Mouse (Mus musculus): ENCODE results near the gene Ifitm5. TPM values are rescaled to one million over a fixed set of nuclear protein-coding genes. Genes with fewer than 3 reads are reported as not detected.

The Ifitm5 gene
- polyA plus RNA-seq, 1 experiment from 2014 or later, result 2.4 TPM

DNA sequence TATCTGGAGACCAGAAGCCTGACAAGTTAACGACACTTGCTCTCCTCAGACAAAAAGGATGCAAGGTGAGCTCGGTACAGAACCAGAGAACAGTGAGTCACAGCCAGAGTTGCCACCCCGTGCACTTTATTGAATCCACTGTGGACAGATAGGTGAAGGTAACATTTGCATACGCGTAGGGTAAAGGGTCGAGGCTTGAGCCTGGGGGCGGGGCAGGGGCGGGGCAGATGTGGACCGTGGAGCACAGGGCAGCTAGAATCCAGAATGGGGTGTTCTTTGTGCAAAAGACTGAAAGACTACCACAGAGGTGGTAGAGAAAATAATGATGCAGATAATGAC, 4.6 kb upstream of the Ifitm5 start:
- no peaks in the 10 kb centered on the region for H3K27me3 ChIP-seq (replicated peaks; ENCODE audit: control insufficient read depth, insufficient read depth, low read length)
- peak overlapping the region; percentile 90 for H3K4me2 ChIP-seq (ENCODE audit: low read depth, low read length)
- peak; percentile 36 for ATAC-seq
- H3K27ac ChIP-seq (ENCODE audit: low read length), result peak overlapping the region; percentile 97
- peak overlapping the region; percentile 77 for H3K9ac ChIP-seq (ENCODE audit: low read depth, low read length)
- H3K4me3 ChIP-seq (ENCODE audit: low read length), result peak overlapping the region; percentile 63
- 4% methylated on average over 9 of the region's 9 CpGs for WGBS
- H3K36me3 ChIP-seq (ENCODE audit: control insufficient read depth, insufficient read depth, low read length), result 0 out of 2 replicates have a peak, but pooled peaks cover 3% of the 10 kb centered on the region
- H3K4me1 ChIP-seq (ENCODE audit: control insufficient read depth, insufficient read depth, low read length), result peaks cover 48% of the 10 kb centered on the region
- no peaks in the 10 kb centered on the region for H3K9me3 ChIP-seq (ENCODE audit: control insufficient read depth, low read length)

DNA sequence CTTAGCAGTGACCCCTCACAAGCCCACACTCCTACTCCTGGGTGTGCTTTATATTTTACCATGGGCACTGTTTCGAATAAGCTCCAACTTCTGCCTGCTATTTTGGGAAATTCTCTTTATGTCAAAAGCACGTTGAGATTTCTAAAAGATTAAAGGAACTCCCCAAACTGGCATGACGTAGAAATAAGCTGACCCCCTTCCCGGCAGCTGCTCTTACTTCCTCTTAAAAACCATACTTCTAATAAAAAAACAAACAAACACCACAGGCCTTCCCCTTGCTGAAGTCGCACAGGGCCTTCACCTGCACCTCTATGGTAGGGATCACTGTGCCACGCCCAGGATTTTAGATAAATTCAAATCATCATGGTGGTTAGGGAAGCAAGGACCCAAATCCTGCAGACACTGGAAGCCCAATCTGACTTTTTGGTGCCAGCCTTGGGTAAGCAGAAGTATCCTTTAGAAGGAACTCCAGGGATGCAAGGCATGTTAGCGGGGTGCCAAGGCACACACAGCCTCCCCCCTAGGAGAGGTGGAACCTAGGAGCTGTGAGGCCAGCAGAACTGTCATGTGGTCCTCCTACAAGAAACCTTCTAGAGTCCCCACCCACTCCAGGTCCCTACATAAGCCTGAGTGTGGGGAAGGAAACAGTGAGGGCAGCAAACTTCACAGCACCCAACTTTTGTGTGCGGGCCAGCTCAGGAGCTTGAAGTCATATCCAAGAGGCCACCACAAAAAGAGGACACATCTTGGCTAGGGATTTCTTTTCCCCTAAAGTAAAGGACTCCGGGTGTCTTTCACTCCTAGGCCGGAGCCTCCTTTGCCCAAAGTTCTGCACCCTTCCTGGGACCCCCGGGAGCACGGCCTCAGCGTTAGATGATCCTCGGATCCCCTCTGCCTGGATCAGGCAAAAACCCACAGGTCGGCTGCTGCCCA, 4.0 kb upstream of the Ifitm5 start:
- H3K36me3 ChIP-seq (ENCODE audit: control insufficient read depth, insufficient read depth, low read length), result 0 out of 2 replicates have a peak, but pooled peaks cover 6% of the 10 kb centered on the region
- peak overlapping the region; percentile 90 for H3K4me2 ChIP-seq (ENCODE audit: low read depth, low read length)
- peak overlapping the region; percentile 63 for H3K4me3 ChIP-seq (ENCODE audit: low read length)
- WGBS, result 45% methylated on average over 15 of the region's 15 CpGs
- no peak for ATAC-seq
- H3K9me3 ChIP-seq (ENCODE audit: control insufficient read depth, low read length), result no peaks in the 10 kb centered on the region
- peak overlapping the region; percentile 51 for H3K27ac ChIP-seq (ENCODE audit: low read length)
- H3K4me1 ChIP-seq (ENCODE audit: control insufficient read depth, insufficient read depth, low read length), result peaks cover 52% of the 10 kb centered on the region
- H3K9ac ChIP-seq (ENCODE audit: low read depth, low read length), result peak overlapping the region; percentile 77
- no peaks in the 10 kb centered on the region for H3K27me3 ChIP-seq (replicated peaks; ENCODE audit: control insufficient read depth, insufficient read depth, low read length)

DNA sequence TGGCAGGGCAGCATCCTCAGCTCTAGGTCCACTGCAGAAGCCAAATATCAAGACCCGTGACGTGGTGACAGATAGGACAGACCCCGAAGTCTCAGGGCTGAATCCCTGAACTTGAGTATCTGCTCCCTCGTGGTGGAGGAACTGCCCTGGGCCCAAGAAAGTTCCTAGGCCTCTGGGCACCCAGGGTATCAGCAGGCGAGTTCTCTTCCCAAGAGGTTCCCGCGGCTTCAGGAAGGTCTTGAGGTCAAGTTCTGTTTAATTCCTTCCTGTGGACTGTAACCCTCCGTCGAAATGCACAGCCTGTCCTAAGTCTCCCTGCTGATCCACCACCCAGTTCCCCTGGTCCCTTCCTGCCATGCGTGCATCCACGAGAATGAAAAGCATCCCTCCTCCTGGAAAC, 3.0 kb upstream of the Ifitm5 start:
- Histone ChIP-seq H3K27me3 (replicated peaks; ENCODE audit: control insufficient read depth, insufficient read depth, low read length) (no peaks in the 10 kb centered on the region), H3K9me3 (ENCODE audit: control insufficient read depth, low read length) (no peaks in the 10 kb centered on the region), H3K4me2 (ENCODE audit: low read depth, low read length) (peak overlapping the region; percentile 90), H3K4me3 (ENCODE audit: low read length) (peak overlapping the region; percentile 63; the same call in 1 of the 2 replicates), H3K4me1 (ENCODE audit: control insufficient read depth, insufficient read depth, low read length) (peaks cover 52% of the 10 kb centered on the region), H3K9ac (ENCODE audit: low read depth, low read length) (no peak overlapping the region), H3K27ac (ENCODE audit: low read length) (no peak overlapping the region), H3K36me3 (ENCODE audit: control insufficient read depth, insufficient read depth, low read length) (peaks cover 9% of the 10 kb centered on the region)
- 64% methylated on average over 11 of the region's 11 CpGs for WGBS
- ATAC-seq, result no peak

DNA sequence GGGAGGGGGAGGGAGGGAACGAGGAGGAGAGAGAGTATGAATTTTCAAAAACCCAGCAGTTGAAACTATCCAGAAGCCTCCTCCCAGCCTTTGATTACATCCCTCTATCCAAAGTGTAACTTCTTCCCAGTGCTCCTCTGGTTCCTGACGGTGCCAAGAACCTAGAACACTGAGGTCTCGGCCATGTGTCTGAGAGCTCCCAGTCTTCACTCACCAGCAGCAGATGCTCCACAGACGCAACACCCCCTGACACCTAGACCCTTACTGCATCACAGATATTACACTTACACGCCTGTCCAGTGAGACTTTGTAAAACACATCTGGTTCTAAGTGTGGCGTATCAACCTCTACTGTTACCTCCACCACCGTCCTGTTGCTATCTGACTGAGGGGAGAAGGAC, 2.4 kb upstream of the Ifitm5 start:
- Histone ChIP-seq H3K4me1 (ENCODE audit: control insufficient read depth, insufficient read depth, low read length) (peaks cover 52% of the 10 kb centered on the region), H3K27me3 (replicated peaks; ENCODE audit: control insufficient read depth, insufficient read depth, low read length) (no peaks in the 10 kb centered on the region), H3K9ac (ENCODE audit: low read depth, low read length) (no peak overlapping the region), H3K4me3 (ENCODE audit: low read length) (no peak overlapping the region), H3K4me2 (ENCODE audit: low read depth, low read length) (no peak overlapping the region), H3K36me3 (ENCODE audit: control insufficient read depth, insufficient read depth, low read length) (peaks cover 15% of the 10 kb centered on the region), H3K27ac (ENCODE audit: low read length) (no peak overlapping the region), H3K9me3 (ENCODE audit: control insufficient read depth, low read length) (no peaks in the 10 kb centered on the region)
- WGBS, result 64% methylated on average over 7 of the region's 7 CpGs
- no peak for ATAC-seq

DNA sequence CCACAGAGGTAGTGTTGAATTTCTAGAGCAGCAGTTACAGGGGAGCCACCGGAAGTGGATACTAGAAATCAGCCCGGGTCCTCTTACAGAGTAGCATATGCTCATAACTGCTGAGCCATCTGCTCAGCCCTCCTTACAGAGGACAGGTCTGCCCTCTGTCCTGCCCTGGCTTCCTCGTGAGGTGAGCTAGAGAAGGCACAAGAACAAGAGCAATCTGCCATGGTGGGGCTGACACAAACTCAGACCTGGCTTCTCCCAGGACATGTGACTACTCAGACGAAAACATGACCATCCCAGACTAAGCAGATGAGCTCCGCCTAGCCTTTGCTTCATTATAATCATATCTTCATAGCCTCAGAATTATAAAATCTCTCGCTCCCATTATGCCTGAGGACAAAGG, 1.7 kb upstream of the Ifitm5 start:
- Histone ChIP-seq H3K27ac (ENCODE audit: low read length) (no peak overlapping the region), H3K4me1 (ENCODE audit: control insufficient read depth, insufficient read depth, low read length) (peaks cover 47% of the 10 kb centered on the region), H3K9ac (ENCODE audit: low read depth, low read length) (no peak overlapping the region), H3K27me3 (replicated peaks; ENCODE audit: control insufficient read depth, insufficient read depth, low read length) (no peaks in the 10 kb centered on the region), H3K4me3 (ENCODE audit: low read length) (no peak overlapping the region), H3K36me3 (ENCODE audit: control insufficient read depth, insufficient read depth, low read length) (peaks cover 15% of the 10 kb centered on the region), H3K9me3 (ENCODE audit: control insufficient read depth, low read length) (no peaks in the 10 kb centered on the region), H3K4me2 (ENCODE audit: low read depth, low read length) (no peak overlapping the region)
- 67% methylated on average over 6 of the region's 6 CpGs for WGBS
- ATAC-seq, result no peak

DNA sequence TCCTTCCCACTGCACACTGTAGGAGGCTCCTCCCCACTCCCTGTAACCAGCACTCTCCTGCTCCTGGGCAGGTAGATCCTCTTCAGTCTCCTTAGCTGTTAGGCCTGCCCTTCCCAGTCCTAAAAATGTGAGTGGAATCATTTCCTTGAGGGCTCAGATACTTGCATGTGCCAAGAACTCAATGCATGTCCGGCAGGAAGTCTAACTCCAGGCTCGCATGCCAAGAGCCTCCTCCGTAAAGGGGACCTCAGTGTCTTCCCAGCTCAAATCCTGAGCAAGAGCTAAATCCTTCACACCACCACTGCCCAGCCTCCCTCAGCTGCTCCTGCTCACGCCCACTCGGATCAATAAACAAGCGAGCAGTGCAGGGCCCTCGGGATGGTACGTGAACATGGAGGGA, 960 bp upstream of the Ifitm5 start:
- no peaks in the 10 kb centered on the region for H3K9me3 ChIP-seq (ENCODE audit: control insufficient read depth, low read length)
- H3K4me3 ChIP-seq (ENCODE audit: low read length), result no peak overlapping the region
- ATAC-seq, result no peak
- no peak overlapping the region; the same call in 1 of the 2 replicates for H3K4me2 ChIP-seq (ENCODE audit: low read depth, low read length)
- H3K9ac ChIP-seq (ENCODE audit: low read depth, low read length), result peak overlapping the region; percentile 54; the same call in 1 of the 2 replicates
- H3K4me1 ChIP-seq (ENCODE audit: control insufficient read depth, insufficient read depth, low read length), result peaks cover 40% of the 10 kb centered on the region
- H3K27me3 ChIP-seq (replicated peaks; ENCODE audit: control insufficient read depth, insufficient read depth, low read length), result no peaks in the 10 kb centered on the region
- peak overlapping the region; percentile 68 for H3K27ac ChIP-seq (ENCODE audit: low read length)
- H3K36me3 ChIP-seq (ENCODE audit: control insufficient read depth, insufficient read depth, low read length), result peaks cover 16% of the 10 kb centered on the region
- 29% methylated on average over 8 of the region's 8 CpGs for WGBS

DNA sequence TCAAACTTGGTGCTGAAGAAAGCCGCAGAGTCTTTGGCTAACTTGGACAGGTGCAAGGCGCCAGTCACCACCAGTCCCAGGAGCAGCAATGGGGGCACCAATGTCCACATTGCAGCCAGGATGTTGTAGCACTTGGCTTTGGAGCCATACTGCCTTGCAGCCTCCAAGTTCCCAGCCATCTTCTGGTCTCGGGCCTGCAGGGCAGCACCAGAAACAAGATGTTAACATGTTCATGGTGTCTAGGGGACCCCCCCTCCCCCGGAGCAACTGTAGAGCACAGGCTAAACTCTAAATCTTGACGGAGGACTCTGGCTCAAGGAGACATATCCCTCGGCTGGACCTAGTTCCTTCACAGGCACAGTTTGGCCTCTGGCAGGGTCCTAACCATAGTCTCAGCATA, 836 bp downstream of the Ifitm5 start:
- H3K4me1 ChIP-seq (ENCODE audit: control insufficient read depth, insufficient read depth, low read length), result peaks cover 37% of the 10 kb centered on the region
- H3K27ac ChIP-seq (ENCODE audit: low read length), result no peak overlapping the region
- no peak overlapping the region for H3K4me3 ChIP-seq (ENCODE audit: low read length)
- peaks cover 26% of the 10 kb centered on the region for H3K36me3 ChIP-seq (ENCODE audit: control insufficient read depth, insufficient read depth, low read length)
- no peak overlapping the region for H3K9ac ChIP-seq (ENCODE audit: low read depth, low read length)
- 87% methylated on average over 6 of the region's 6 CpGs for WGBS
- no peak for ATAC-seq
- no peaks in the 10 kb centered on the region for H3K27me3 ChIP-seq (replicated peaks; ENCODE audit: control insufficient read depth, insufficient read depth, low read length)
- no peak overlapping the region for H3K4me2 ChIP-seq (ENCODE audit: low read depth, low read length)
- no peaks in the 10 kb centered on the region for H3K9me3 ChIP-seq (ENCODE audit: control insufficient read depth, low read length)

DNA sequence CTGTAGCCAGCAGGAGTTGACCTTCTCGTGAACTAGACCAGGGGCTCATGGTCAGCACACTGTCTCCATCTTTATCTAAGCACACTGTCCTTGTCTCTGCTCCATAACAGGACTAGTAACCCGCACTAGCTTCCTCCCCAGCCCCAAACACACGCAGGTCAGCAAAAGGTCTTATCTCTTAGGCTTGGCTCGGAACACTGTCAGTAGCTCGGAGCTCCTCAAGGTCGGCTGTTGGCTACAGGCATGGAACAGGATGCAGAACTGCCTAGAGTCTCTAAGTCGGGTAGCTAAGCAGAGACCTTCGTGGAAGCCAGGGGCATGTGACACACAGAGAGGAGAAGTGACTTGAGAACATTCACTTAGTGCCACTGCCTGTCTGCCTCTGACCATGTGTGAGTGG, 1.9 kb downstream of the Ifitm5 start:
- Histone ChIP-seq H3K36me3 (ENCODE audit: control insufficient read depth, insufficient read depth, low read length) (peaks cover 26% of the 10 kb centered on the region), H3K27me3 (replicated peaks; ENCODE audit: control insufficient read depth, insufficient read depth, low read length) (no peaks in the 10 kb centered on the region), H3K4me2 (ENCODE audit: low read depth, low read length) (no peak overlapping the region), H3K4me1 (ENCODE audit: control insufficient read depth, insufficient read depth, low read length) (peaks cover 26% of the 10 kb centered on the region), H3K4me3 (ENCODE audit: low read length) (no peak overlapping the region), H3K9ac (ENCODE audit: low read depth, low read length) (no peak overlapping the region), H3K9me3 (ENCODE audit: control insufficient read depth, low read length) (no peaks in the 10 kb centered on the region), H3K27ac (ENCODE audit: low read length) (no peak overlapping the region)
- no peak for ATAC-seq
- WGBS, result 78% methylated on average over 8 of the region's 8 CpGs

DNA sequence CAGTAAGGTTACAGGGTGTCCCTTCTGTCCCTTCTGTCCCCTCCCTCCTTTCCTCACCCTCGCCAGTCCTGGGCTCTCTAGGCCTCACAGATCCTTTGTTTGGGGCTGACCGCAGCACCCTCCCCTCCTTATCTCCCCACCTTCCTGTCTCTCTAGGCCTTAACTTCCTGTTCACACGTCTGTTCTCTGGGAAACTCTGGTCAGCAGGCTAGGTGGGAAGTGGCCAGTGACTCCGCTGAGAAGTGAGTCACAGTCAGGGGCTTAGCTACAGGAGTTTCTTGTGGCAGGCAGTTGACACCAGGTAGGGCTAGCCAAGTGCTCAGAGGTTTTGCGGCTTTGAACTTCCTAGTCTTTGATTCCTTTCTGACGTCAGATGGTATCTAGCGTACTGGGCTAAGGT, 3.1 kb downstream of the Ifitm5 start:
- peaks cover 26% of the 10 kb centered on the region for H3K36me3 ChIP-seq (ENCODE audit: control insufficient read depth, insufficient read depth, low read length)
- H3K4me3 ChIP-seq (ENCODE audit: low read length), result no peak overlapping the region
- WGBS, result 52% methylated on average over 7 of the region's 7 CpGs
- no peaks in the 10 kb centered on the region for H3K27me3 ChIP-seq (replicated peaks; ENCODE audit: control insufficient read depth, insufficient read depth, low read length)
- no peak overlapping the region for H3K4me2 ChIP-seq (ENCODE audit: low read depth, low read length)
- H3K27ac ChIP-seq (ENCODE audit: low read length), result no peak overlapping the region
- peaks cover 29% of the 10 kb centered on the region for H3K4me1 ChIP-seq (ENCODE audit: control insufficient read depth, insufficient read depth, low read length)
- no peaks in the 10 kb centered on the region for H3K9me3 ChIP-seq (ENCODE audit: control insufficient read depth, low read length)
- ATAC-seq, result no peak
- no peak overlapping the region for H3K9ac ChIP-seq (ENCODE audit: low read depth, low read length)
